Mouse (Mus musculus): ENCODE data around the gene Ccdc146.
"Not testable (repeated sequence)": the region's sequence is repeated elsewhere in the genome, so short reads cannot be mapped to it uniquely, and the experiment has no call there.

The Ccdc146 gene

GRCm38 (mm10) chr5:21387340-21387739 lies 37.1 kb downstream of the Ccdc146 start:
- DNase-seq (ENCODE audit: low read depth, low spot score), result no peak

GRCm38 (mm10) chr5:21386432-21386831 lies 38.0 kb downstream of the Ccdc146 start:
- DNase-seq (ENCODE audit: low read depth, low spot score), result no peak

- DNase-seq (ENCODE audit: low read depth, low spot score), result no peak
Observed at GRCm38 (mm10) chr5:21384976-21385375, 39.5 kb downstream of the Ccdc146 start.

- DNase-seq (ENCODE audit: low read depth, low spot score), result no peak
Observed at GRCm38 (mm10) chr5:21384252-21384960, 40.1 kb downstream of the Ccdc146 start.

GRCm38 (mm10) chr5:21383392-21384251 lies 40.9 kb downstream of the Ccdc146 start:
- DNase-seq (ENCODE audit: low read depth, low spot score), result no peak

GRCm38 (mm10) chr5:21382678-21383077 lies 41.8 kb downstream of the Ccdc146 start:
- no peak for DNase-seq (ENCODE audit: low read depth, low spot score)

- DNase-seq (ENCODE audit: low read depth, low spot score), result no peak
Observed at GRCm38 (mm10) chr5:21381986-21382385, 42.5 kb downstream of the Ccdc146 start.

- no peak for DNase-seq (ENCODE audit: low read depth, low spot score)
Observed at GRCm38 (mm10) chr5:21378397-21378796, 46.1 kb downstream of the Ccdc146 start.

- no peak for DNase-seq (ENCODE audit: low read depth, low spot score)
Observed at GRCm38 (mm10) chr5:21376935-21377334, 47.5 kb downstream of the Ccdc146 start.

- DNase-seq (ENCODE audit: low read depth, low spot score), result no peak
Observed at GRCm38 (mm10) chr5:21373180-21373518, 51.3 kb downstream of the Ccdc146 start.

- DNase-seq (ENCODE audit: low read depth, low spot score), result peak; percentile 32
Observed at GRCm38 (mm10) chr5:21372493-21373179, 51.8 kb downstream of the Ccdc146 start, which contains the start of gene Fgl2. Gene Fgl2 (plus strand): TSS chr5:21372642.

GRCm38 (mm10) chr5:21371920-21372319 lies 52.6 kb downstream of the Ccdc146 start:
- DNase-seq (ENCODE audit: low read depth, low spot score), result no peak

- no peak for DNase-seq (ENCODE audit: low read depth, low spot score)
Observed at GRCm38 (mm10) chr5:21370218-21370947, 54.1 kb downstream of the Ccdc146 start.

GRCm38 (mm10) chr5:21367514-21367913 lies 57.0 kb downstream of the Ccdc146 start:
- DNase-seq (ENCODE audit: low read depth, low spot score), result no peak

- DNase-seq (ENCODE audit: low read depth, low spot score), result no peak
Observed at GRCm38 (mm10) chr5:21366338-21367053, 58.0 kb downstream of the Ccdc146 start.

- DNase-seq (ENCODE audit: low read depth, low spot score), result no peak
Observed at GRCm38 (mm10) chr5:21363343-21363742, 61.1 kb downstream of the Ccdc146 start.

- DNase-seq (ENCODE audit: low read depth, low spot score), result no peak
Observed at GRCm38 (mm10) chr5:21358648-21359047, 65.8 kb downstream of the Ccdc146 start.

GRCm38 (mm10) chr5:21351678-21352077 lies 72.8 kb downstream of the Ccdc146 start:
- DNase-seq (ENCODE audit: low read depth, low spot score), result no peak

GRCm38 (mm10) chr5:21348366-21348765 lies 76.1 kb downstream of the Ccdc146 start:
- DNase-seq (ENCODE audit: low read depth, low spot score), result no peak

- not testable (repeated sequence) for DNase-seq (ENCODE audit: low read depth, low spot score)
Observed at GRCm38 (mm10) chr5:21342265-21342664, 82.2 kb downstream of the Ccdc146 start.

- DNase-seq (ENCODE audit: low read depth, low spot score), result no peak
Observed at GRCm38 (mm10) chr5:21332119-21332518, 92.4 kb downstream of the Ccdc146 start.
